Mouse (Mus musculus): ENCODE measurements around the gene Daam2. TPM values are rescaled to one million over a fixed set of nuclear protein-coding genes. Genes with fewer than 3 reads are reported as not detected.
"Not testable (repeated sequence)": the region's sequence is repeated elsewhere in the genome, so short reads cannot be mapped to it uniquely, and the experiment has no call there.

Gene Daam2
- polyA plus RNA-seq, 1 experiment = 9.2 TPM

- no peak for DNase-seq (ENCODE audit: low read depth)
These were observed 82.3 kb downstream of the Daam2 start for GRCm38 (mm10) chr17:49481876-49482275.

DNA sequence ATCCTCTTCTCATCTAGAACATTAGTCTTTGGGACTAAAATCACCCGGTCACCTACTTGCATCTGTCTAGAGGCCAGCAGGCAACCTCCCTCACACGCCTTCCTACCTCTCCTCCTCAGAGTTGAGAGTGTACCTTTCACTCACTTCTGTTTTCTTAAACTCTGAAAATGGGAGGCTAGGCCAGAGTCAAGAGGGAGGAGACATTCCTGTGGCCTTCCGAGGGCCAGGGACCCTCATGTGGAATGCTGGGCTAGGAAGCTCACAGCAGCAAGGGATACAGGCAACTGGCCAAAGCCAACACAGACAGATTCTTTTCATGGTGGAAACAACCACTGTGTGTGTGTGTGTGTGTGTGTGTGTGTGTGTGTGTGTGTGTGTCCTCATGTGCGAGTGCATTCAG, 86.8 kb downstream of the Daam2 start:
- DNase-seq (ENCODE audit: low read depth) = no peak

GRCm38 (mm10) chr17:49475174-49475573, 89.0 kb downstream of the Daam2 start:
- no peak for DNase-seq (ENCODE audit: low read depth)

GRCm38 (mm10) chr17:49474051-49474450, 90.1 kb downstream of the Daam2 start:
- DNase-seq (ENCODE audit: low read depth) = peak; percentile 38

DNA sequence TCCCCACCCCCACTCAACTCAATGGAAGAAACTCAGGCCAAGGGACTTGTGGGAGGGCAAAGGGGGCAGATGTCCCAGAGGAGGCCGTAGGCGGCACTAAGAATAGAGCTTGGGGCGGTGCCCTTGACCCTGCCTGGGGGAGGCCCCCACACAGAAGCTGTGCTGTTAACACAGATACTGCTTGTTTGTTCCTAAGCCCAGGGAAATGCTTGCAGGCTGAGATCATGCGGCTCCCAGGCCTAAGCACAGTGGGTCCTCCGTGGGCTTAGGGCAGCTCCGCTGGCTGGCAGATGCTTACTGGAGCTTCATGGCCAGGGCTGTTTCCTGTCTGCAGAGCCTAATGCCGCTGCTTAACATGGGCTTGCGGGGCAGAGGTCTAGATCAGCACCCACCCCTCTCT, 91.5 kb downstream of the Daam2 start:
- DNase-seq (ENCODE audit: low read depth) = no peak

DNA sequence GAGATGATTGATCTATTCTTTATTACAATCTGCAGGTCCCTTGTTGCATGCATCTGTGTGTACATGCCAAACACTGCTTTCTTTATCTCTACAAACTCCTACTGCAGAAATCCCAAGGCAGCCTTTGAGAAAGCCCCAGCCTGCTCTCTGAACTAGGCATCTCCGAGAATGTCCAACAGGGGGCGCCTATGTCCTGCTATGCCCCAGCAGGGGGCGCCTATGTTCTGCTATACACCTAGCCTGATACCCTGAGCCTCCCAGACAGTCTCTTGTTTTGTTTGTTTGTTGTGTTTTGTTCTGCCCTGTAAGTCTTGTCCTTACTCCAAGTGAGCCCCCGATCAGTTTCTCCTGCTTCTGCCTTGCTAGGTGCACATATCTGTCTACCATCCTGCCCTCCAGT, 95.9 kb downstream of the Daam2 start:
- DNase-seq (ENCODE audit: low read depth) = no peak

DNA sequence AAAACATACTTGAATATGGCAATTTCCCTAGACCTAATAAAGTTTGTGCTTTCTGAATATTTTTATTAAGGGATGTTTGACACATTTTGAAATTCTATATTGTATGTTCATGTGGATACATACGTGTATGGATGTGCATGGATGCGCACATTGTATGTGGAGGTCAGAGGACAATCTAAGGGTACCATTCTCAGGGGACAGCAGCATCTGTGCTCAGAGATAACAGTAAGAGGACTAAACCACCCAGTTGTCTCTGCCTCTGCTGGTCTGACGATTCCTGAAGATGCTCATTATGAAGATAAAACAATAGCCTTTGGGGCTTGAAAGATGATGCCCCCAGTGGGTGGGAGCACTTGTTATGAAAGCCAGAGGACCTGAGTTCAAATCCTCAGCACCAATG, 99.3 kb downstream of the Daam2 start:
- DNase-seq (ENCODE audit: low read depth) = no peak

- DNase-seq (ENCODE audit: low read depth) = no peak
These were observed 105.8 kb downstream of the Daam2 start for GRCm38 (mm10) chr17:49458386-49458785.

- DNase-seq (ENCODE audit: low read depth) = no peak
These were observed 106.3 kb downstream of the Daam2 start for GRCm38 (mm10) chr17:49457833-49458232.

GRCm38 (mm10) chr17:49456334-49456733, 107.8 kb downstream of the Daam2 start:
- no peak for DNase-seq (ENCODE audit: low read depth)

DNA sequence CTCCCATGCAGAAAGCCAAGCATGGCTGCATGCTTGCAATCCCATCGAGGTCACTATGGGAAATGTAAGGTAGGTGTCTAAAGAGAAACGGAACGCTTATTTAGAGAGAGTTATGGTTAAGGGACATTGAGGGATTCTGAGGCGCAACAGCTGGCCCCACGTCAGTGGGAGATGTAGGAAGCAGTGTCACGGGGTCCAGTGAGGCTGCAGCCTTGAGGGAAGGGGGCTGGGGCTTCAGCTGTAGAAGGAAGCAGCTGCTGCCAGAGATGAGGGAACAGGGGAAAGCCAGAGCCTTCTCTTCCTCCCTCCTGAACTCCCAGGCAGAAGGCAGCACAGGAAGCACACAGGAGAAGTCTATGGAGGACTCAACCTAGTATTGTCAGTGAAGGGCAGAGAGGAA, 113.2 kb downstream of the Daam2 start:
- DNase-seq (ENCODE audit: low read depth) = no peak

DNA sequence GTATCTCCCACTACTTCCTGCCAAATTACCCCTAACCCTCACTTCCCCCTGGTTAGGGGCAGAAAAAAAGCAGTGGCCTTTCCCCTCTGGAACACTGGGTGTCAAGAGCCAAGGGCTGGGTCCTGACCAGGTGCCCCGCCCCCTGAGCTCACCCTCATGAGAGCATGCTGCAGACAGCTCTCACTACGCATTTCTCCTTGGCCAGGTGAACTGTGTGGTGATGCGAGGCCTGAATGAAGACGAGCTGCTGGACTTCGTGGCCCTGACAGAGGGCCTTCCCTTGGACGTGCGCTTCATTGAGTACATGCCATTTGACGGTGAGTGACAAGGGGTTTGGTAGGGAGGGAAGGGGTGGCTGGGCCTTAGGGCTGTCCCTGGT, 114.9 kb downstream of the Daam2 start:
- no peak for DNase-seq (ENCODE audit: low read depth)

GRCm38 (mm10) chr17:49448570-49449229, 115.4 kb downstream of the Daam2 start:
- no peak for DNase-seq (ENCODE audit: low read depth)

GRCm38 (mm10) chr17:49442841-49443240, 121.3 kb downstream of the Daam2 start:
- not testable (repeated sequence) for DNase-seq (ENCODE audit: low read depth)

GRCm38 (mm10) chr17:49440331-49441130, 123.6 kb downstream of the Daam2 start:
- no peak for DNase-seq (ENCODE audit: low read depth)

DNA sequence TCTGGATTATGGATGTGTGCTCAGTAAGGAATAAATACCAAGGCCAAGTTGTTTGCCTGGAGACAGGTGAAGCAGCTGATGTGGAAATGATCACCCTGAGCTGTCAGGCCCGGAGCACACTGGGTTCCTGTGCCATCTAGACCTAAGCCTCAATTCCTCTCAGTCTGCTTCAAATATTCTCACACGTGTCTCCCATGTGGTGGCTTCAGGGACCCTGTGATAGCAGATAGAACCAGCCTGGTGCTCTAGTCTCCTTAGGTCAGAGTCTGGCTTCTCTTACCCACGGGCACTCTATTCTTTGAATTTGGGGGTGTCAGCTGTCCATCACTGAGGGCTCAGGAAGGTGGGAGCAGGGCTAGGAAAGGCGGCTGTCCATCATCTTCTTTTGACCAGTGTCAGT, 124.4 kb downstream of the Daam2 start:
- DNase-seq (ENCODE audit: low read depth) = no peak

DNA sequence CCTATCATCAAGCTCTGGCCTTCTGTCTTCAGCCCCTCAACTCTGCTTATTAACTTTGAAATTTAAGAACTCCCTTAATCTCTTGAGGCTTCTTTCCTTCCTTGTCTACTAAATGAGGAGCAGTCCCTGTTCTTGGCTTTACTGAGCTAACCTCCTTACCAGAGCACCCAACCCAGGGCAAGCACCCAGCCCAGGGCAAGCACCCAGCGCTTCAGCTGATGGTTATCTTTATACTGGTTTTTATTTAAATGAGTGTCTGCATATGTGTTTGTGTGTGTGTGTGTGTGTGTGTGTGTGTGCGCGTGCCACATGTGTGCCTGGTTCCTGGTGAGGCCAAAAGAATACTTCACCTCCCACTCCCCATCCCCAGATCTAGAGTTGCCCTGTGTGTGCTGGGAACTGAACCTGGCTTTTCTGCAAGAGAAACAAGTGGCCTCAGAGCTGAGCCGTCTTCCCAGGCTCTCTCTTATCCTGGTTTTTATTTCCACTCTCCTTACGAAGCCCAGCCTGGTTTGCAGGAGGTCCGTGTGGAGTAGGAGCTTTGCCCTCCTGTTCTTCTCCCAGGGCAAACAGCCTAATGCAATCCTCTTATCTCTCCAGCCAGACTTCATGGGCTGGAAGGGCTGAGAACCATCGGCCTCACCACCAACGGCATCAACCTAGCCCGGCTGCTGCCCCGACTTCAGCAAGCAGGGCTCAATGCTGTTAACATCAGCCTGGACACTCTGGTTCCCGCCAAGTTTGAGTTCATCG, 125.1 kb downstream of the Daam2 start:
- no peak for DNase-seq (ENCODE audit: low read depth)

- DNase-seq (ENCODE audit: low read depth) = not testable (repeated sequence)
These were observed 126.8 kb downstream of the Daam2 start for GRCm38 (mm10) chr17:49437306-49437705.

DNA sequence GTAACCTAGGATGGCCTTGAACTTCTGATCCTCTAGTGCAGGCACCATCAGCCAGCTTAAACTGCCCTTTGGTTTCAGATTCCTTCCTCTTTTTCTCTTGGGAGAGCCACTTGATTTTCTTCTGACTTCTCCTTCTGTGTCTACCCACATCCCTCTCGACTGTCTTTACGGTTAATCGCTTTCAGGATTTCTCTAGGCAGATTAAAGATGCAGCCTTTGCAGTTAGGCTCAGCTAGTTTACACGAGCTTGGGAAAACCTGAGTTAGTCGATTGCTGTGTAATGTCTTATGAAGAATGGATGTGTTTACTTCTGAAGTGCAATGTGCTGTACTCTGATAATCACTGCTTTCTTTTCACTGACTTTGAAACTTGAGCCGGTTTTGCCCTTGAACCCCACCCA, 127.5 kb downstream of the Daam2 start:
- DNase-seq (ENCODE audit: low read depth) = no peak

DNA sequence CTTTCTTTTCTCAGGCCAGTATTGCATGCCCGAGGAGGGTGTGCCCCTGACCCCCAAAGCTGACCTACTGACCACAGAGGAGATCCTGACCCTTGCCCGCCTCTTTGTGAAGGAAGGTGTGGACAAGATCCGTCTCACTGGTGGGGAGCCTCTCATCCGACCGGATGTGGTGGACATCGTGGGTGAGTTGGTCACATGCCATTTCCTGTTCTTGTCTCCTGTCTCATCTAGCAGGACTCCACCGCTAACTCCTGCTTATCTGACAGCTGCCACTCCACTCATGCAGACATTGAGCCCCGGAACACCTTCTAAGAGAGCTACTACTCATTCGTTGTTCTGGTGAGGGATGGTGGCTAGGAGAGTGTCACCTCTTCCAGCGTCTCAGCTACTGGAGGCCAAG, 129.1 kb downstream of the Daam2 start:
- no peak for DNase-seq (ENCODE audit: low read depth)

- no peak for DNase-seq (ENCODE audit: low read depth)
These were observed 129.9 kb downstream of the Daam2 start for GRCm38 (mm10) chr17:49434236-49434635.

GRCm38 (mm10) chr17:49433071-49433470, 131.1 kb downstream of the Daam2 start:
- no peak for DNase-seq (ENCODE audit: low read depth)
